Mouse (Mus musculus) lung, embryonic 16.5 days (tissue): ENCODE data around the gene Gad2. TPM values are rescaled to one million over a fixed set of nuclear protein-coding genes. Genes with fewer than 3 reads are reported as not detected.

Experiments
- ATAC-seq: fragments of 200-750 bp; cut with Nextera tagmentation; 2 replicates; pipeline ENCODE4 v1.8.0; 2017; ENCODE audit warnings: low read depth, mild to moderate bottlenecking, moderate library complexity
- H3K27ac ChIP-seq: fragments of 300-500 bp; sonication (generic); 2 replicates; pipeline ENCODE4 v1.5.1; 2014; ENCODE audit warnings: mild to moderate bottlenecking, control low read depth, low read length
- H3K27me3 ChIP-seq: fragments of 300-500 bp; sonication (generic); 2 replicates; pipeline ENCODE4 v1.6.1; 2014; ENCODE audit warnings: low read depth, low read length, mixed read lengths; ENCODE audit not compliant: control insufficient read depth, insufficient read depth
- H3K36me3 ChIP-seq: fragments of 300-500 bp; sonication (generic); 2 replicates; pipeline ENCODE4 v1.6.1; 2014; ENCODE audit warnings: low read length; ENCODE audit not compliant: control insufficient read depth, insufficient read depth
- H3K4me1 ChIP-seq: fragments of 300-500 bp; sonication (generic); replicated peaks from 2 replicates; pipeline ENCODE4 v1.6.1; 2014; ENCODE audit warnings: low read length, mixed read lengths; ENCODE audit not compliant: control insufficient read depth, insufficient read depth
- H3K4me2 ChIP-seq: fragments of 300-500 bp; sonication (generic); 2 replicates; pipeline ENCODE4 v1.6.1; 2014; ENCODE audit warnings: low read depth, low read length, control low read depth
- H3K4me3 ChIP-seq: fragments of 300-500 bp; sonication (generic); 2 replicates; pipeline ENCODE4 v1.5.1; 2014; ENCODE audit warnings: mild to moderate bottlenecking, low read length, control low read depth
- H3K9ac ChIP-seq: fragments of 300-500 bp; sonication (generic); 2 replicates; pipeline ENCODE4 v1.6.1; 2014; ENCODE audit warnings: low read length, control low read depth
- H3K9me3 ChIP-seq: fragments of 300-500 bp; sonication (generic); 2 replicates; pipeline ENCODE4 v1.6.1; 2016; ENCODE audit warnings: low read length; ENCODE audit not compliant: control insufficient read depth
- WGBS: fragments of 180-500 bp; shearing (Covaris S2); extraction: QIAGEN DNeasy Blood & Tissue Kit; methylation state at CpG from one replicate; pipeline ENCODE4 v1.1.7; 2014; 5-methylcytosine and 5-hydroxymethylcytosine counted together
- polyA plus RNA-seq: library from polyadenylated mRNA; unstranded; fragments of >200 nt; fragmentation: Nextera tagmentation; extraction: Ambion mirVana; gene quantifications from 2 replicates; pipeline ENCODE4 v1.2.1, GENCODE M21; 2015

The Gad2 gene
- polyA plus RNA-seq, 1 experiment from 2014 or later: 0.21 TPM

- 54% methylated on average over 4 of the region's 4 CpGs for WGBS
- no peaks in the 10 kb centered on the region for H3K9me3 ChIP-seq
- no peak overlapping the region for H3K4me2 ChIP-seq
- no peak overlapping the region for H3K27ac ChIP-seq
- no peaks in the 10 kb centered on the region for H3K27me3 ChIP-seq
- no peak for ATAC-seq
- no peak overlapping the region for H3K4me3 ChIP-seq
- H3K36me3 ChIP-seq: no peaks in the 10 kb centered on the region
- H3K4me1 ChIP-seq: no peaks in the 10 kb centered on the region
- H3K9ac ChIP-seq: no peak overlapping the region
Measured at GRCm38 (mm10) chr2:22704780-22705727, 83.0 kb downstream of the Gad2 start.

DNA sequence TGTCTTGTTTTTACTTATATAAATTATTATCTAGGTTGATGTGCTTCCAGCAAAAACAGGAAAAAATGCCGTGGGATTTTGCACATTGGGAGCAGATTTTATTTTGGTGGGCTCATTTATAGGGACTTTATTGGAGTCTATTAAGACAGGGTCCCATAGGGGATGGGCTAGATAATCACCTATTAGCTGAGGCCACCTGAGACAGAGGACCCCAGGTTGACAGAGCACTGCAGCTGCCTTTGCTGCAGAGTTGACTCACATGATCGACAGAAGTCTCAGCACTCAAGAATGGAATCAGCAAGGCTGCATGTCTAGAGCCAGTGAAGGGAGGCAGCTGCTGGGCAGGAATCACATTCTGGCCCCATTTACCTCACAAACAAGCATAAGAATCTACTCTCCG lies 84.2 kb downstream of the Gad2 start:
- 65% methylated on average over 3 of the region's 3 CpGs for WGBS

DNA sequence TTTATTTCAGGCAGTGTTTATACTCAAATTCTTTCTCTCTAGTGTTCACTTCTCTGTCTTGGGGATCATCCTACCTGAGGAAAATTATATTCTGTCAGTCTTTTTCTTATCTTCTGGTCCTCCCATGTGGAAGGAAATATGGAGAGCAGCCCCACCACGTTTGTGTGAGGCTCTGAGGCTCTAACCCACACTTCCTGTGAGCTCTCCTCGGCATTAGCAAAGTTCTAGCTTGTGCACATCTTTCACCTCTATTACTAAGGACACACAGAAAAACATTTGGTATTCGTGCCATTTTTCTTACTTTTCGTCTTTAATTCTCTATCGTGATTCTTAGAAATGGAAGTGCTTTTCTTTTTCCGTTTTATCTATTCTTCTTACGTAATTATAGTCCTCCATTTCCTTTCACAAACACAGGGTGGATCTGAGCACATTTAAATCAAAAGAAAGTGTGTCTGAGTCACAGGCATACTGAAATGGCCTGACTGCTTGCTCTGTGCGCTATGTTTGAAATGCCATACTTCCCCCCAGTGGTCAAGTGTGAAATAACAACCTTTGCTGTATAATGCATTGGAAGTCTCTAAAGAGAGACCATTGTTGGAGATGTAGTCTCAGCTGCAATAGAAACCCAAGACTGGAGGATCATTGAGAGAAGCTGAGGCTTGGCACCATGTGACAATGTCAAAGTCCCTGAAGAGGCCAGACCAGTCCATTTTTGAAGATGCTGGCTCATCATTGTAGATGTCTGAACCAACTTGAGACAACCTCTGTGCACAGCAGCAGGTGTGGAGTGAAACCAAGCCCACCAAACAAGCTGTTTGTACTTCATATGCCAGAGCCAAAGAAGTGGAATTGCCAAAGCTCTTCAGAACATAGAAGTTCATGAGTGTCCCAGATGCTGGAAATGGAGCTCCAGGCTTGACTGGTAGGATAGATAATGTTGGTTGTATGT lies 99.8 kb downstream of the Gad2 start:
- peak; percentile 85 for ATAC-seq
- Histone ChIP-seq H3K4me1 (no peaks in the 10 kb centered on the region), H3K4me2 (no peak overlapping the region), H3K9me3 (no peaks in the 10 kb centered on the region), H3K36me3 (no peaks in the 10 kb centered on the region), H3K4me3 (no peak overlapping the region), H3K27me3 (no peaks in the 10 kb centered on the region), H3K9ac (no peak overlapping the region), H3K27ac (no peak overlapping the region)
- 19% methylated on average over 8 of the region's 8 CpGs for WGBS

More for the DNA sequence above, 84.2 kb downstream of the Gad2 start:
- Histone ChIP-seq H3K9me3 (no peaks in the 10 kb centered on the region), H3K4me2 (no peak overlapping the region), H3K27ac (no peak overlapping the region), H3K9ac (no peak overlapping the region), H3K4me1 (no peaks in the 10 kb centered on the region), H3K27me3 (no peaks in the 10 kb centered on the region), H3K4me3 (no peak overlapping the region), H3K36me3 (no peaks in the 10 kb centered on the region)
- ATAC-seq: no peak

- 50% methylated on average over 3 of the region's 3 CpGs for WGBS
- H3K27ac ChIP-seq: no peak overlapping the region
- H3K9me3 ChIP-seq: no peaks in the 10 kb centered on the region
- H3K4me1 ChIP-seq: no peaks in the 10 kb centered on the region
- no peak for ATAC-seq
- H3K9ac ChIP-seq: no peak overlapping the region
- no peaks in the 10 kb centered on the region for H3K36me3 ChIP-seq
- no peaks in the 10 kb centered on the region for H3K27me3 ChIP-seq
- no peak overlapping the region for H3K4me2 ChIP-seq
- H3K4me3 ChIP-seq: no peak overlapping the region
Measured at GRCm38 (mm10) chr2:22723927-22724534, 102.0 kb downstream of the Gad2 start.

GRCm38 (mm10) chr2:22727113-22727512 lies 105.1 kb downstream of the Gad2 start:
- Histone ChIP-seq H3K9ac (no peak overlapping the region), H3K36me3 (no peaks in the 10 kb centered on the region), H3K9me3 (no peaks in the 10 kb centered on the region), H3K27ac (no peak overlapping the region), H3K27me3 (no peaks in the 10 kb centered on the region), H3K4me1 (no peaks in the 10 kb centered on the region), H3K4me3 (no peak overlapping the region), H3K4me2 (no peak overlapping the region)
- 85% methylated on average over 1 of the region's 1 CpGs for WGBS
- no peak for ATAC-seq

GRCm38 (mm10) chr2:22736134-22736533 lies 114.1 kb downstream of the Gad2 start:
- Histone ChIP-seq H3K27me3 (no peaks in the 10 kb centered on the region), H3K27ac (no peak overlapping the region), H3K4me3 (no peak overlapping the region), H3K4me2 (no peak overlapping the region), H3K9ac (no peak overlapping the region), H3K9me3 (no peaks in the 10 kb centered on the region), H3K36me3 (no peaks in the 10 kb centered on the region), H3K4me1 (no peaks in the 10 kb centered on the region)
- no peak for ATAC-seq
- 54% methylated on average over 2 of the region's 2 CpGs for WGBS

- 88% methylated on average over 1 of the region's 1 CpGs for WGBS
Measured at GRCm38 (mm10) chr2:22739369-22739768, 117.4 kb downstream of the Gad2 start.

GRCm38 (mm10) chr2:22740441-22740840 lies 118.4 kb downstream of the Gad2 start:
- no peak for ATAC-seq
- 81% methylated on average over 1 of the region's 1 CpGs for WGBS
- no peaks in the 10 kb centered on the region for H3K9me3 ChIP-seq

More at GRCm38 (mm10) chr2:22739369-22739768, 117.4 kb downstream of the Gad2 start:
- no peak for ATAC-seq
- H3K9ac ChIP-seq: no peak overlapping the region
- H3K4me1 ChIP-seq: no peaks in the 10 kb centered on the region
- no peak overlapping the region for H3K27ac ChIP-seq
- no peaks in the 10 kb centered on the region for H3K9me3 ChIP-seq
- H3K36me3 ChIP-seq: no peaks in the 10 kb centered on the region
- no peak overlapping the region for H3K4me3 ChIP-seq
- no peak overlapping the region for H3K4me2 ChIP-seq
- H3K27me3 ChIP-seq: no peaks in the 10 kb centered on the region

GRCm38 (mm10) chr2:22741222-22741621 lies 119.2 kb downstream of the Gad2 start:
- WGBS: 55% methylated on average over 3 of the region's 3 CpGs

More at GRCm38 (mm10) chr2:22740441-22740840, 118.4 kb downstream of the Gad2 start:
- Histone ChIP-seq H3K27me3 (no peaks in the 10 kb centered on the region), H3K27ac (no peak overlapping the region), H3K9ac (no peak overlapping the region), H3K4me2 (no peak overlapping the region), H3K4me3 (no peak overlapping the region), H3K36me3 (no peaks in the 10 kb centered on the region), H3K4me1 (no peaks in the 10 kb centered on the region)

More at GRCm38 (mm10) chr2:22741222-22741621, 119.2 kb downstream of the Gad2 start:
- Histone ChIP-seq H3K9ac (no peak overlapping the region), H3K4me2 (no peak overlapping the region), H3K9me3 (no peaks in the 10 kb centered on the region), H3K36me3 (no peaks in the 10 kb centered on the region), H3K4me1 (no peaks in the 10 kb centered on the region), H3K4me3 (no peak overlapping the region), H3K27me3 (peaks cover 2% of the 10 kb centered on the region), H3K27ac (no peak overlapping the region)
- ATAC-seq: no peak
